Mouse (Mus musculus) liver, embryonic 16.5 days (tissue): ENCODE data around the gene Dnajc30. TPM values are rescaled to one million over a fixed set of nuclear protein-coding genes. Genes with fewer than 3 reads are reported as not detected.

Source experiments
- ATAC-seq: fragments of 200-750 bp; cut with Nextera tagmentation; 2 replicates; pipeline ENCODE4 v1.8.0; 2017; ENCODE audit warnings: low read depth, mild to moderate bottlenecking, moderate number of reproducible peaks, moderate library complexity
- H3K27ac ChIP-seq: fragments of 300-500 bp; sonication (generic); 2 replicates; pipeline ENCODE4 v1.5.1; 2014; ENCODE audit warnings: mild to moderate bottlenecking, low read length
- H3K27me3 ChIP-seq: fragments of 300-500 bp; sonication (generic); 2 replicates; pipeline ENCODE4 v1.6.1; 2014; ENCODE audit warnings: low read depth, low read length, mixed read lengths; ENCODE audit not compliant: control insufficient read depth, insufficient read depth
- H3K36me3 ChIP-seq: fragments of 300-500 bp; sonication (generic); 2 replicates; pipeline ENCODE4 v1.6.1; 2014; ENCODE audit warnings: mild to moderate bottlenecking; ENCODE audit not compliant: control insufficient read depth, insufficient read depth
- H3K4me1 ChIP-seq: fragments of 300-500 bp; sonication (generic); 2 replicates; pipeline ENCODE4 v1.6.1; 2014; ENCODE audit warnings: low read depth, low read length, mixed read lengths; ENCODE audit not compliant: control insufficient read depth
- H3K4me2 ChIP-seq: fragments of 300-500 bp; sonication (generic); 2 replicates; pipeline ENCODE4 v1.6.1; 2014; ENCODE audit warnings: low read depth, low read length, mixed read lengths
- H3K4me3 ChIP-seq: fragments of 300-500 bp; sonication (generic); 2 replicates; pipeline ENCODE4 v1.5.1; 2014; ENCODE audit warnings: low read depth, mild to moderate bottlenecking, low read length
- H3K9ac ChIP-seq: fragments of 300-500 bp; sonication (generic); 2 replicates; pipeline ENCODE4 v1.6.1; 2014; ENCODE audit warnings: low read depth, low read length
- H3K9me3 ChIP-seq: fragments of 300-500 bp; sonication (generic); replicated peaks from 2 replicates; pipeline ENCODE4 v1.6.1; 2016; ENCODE audit warnings: low read length; ENCODE audit not compliant: control insufficient read depth
- WGBS: fragments of 180-500 bp; shearing (Covaris S2); extraction: QIAGEN DNeasy Blood & Tissue Kit; methylation state at CpG from one replicate; pipeline ENCODE4 v1.1.7; 2014; ENCODE audit not compliant: insufficient replicate concordance; 5-methylcytosine and 5-hydroxymethylcytosine counted together
- polyA plus RNA-seq: library from polyadenylated mRNA; unstranded; fragments of >200 nt; fragmentation: Nextera tagmentation; extraction: Ambion mirVana; gene quantifications from 2 replicates; pipeline ENCODE4 v1.2.1, GENCODE M21; 2015

The Dnajc30 gene
- polyA plus RNA-seq, result 14.0 and 15.2 TPM in 2 replicates

DNA sequence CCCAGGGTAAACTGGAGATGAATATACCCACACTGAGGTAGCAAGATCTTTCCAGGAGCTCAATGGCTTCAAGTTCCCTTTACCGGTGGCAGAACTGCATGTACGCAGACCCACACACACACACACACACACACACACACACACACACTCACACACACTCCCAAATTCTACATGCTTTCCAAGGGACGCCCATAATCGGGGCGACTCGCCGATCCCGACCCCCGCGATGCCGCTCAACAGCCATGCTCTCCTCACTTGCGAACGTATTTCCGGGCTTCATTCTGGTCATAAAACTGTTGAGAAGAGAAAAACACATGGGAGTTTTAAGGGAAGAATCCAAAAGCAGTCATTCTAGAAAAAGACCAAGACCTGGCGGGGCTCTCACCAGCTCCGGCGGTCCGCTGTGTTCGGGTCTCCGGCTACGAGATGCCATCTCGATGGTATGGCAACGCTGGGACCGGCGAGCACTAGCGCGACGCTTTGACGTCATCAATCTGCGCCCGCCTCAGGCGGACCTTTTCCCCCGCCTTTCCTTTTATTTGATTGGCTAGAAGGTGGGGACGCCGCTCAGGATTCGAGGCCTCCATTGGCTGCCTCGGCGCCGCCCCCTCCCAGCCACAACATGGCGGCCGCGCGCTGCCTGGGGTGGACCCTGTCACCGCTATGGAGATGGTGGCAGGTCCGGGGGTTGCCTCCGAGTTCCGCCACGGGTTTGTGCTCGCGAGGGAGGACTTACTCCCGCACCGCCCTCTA, at the start of gene Dnajc30:
Dnajc30 (plus strand) TSS at position 574 of the 753 bp plus-strand sequence.
- peak; percentile 98 for ATAC-seq
- Histone ChIP-seq H3K9me3 (no peaks in the 10 kb centered on the region), H3K4me1 (peaks cover 15% of the 10 kb centered on the region)

DNA sequence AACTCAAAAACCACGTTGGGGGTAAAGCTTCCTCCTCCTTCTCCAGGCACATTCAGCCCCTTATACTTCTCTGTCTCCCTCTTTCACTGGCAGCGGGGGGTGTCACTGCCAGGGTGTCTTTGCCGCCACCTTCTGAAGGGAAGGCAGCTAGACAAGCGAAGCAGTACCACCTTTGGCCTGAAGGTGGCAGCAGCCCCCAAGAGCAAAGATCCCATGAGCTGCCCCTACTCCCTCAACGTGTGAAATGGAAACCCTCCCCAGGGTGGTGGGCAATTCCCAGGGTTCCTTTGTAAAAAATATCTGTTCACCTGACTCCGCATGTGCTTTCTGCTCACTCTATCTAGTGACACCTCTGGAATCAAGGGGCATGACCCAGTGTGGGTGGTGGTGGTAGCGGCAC, 48.5 kb upstream of the Dnajc30 start:
- Histone ChIP-seq H3K36me3 (no peaks in the 10 kb centered on the region), H3K9me3 (no peaks in the 10 kb centered on the region), H3K27ac (no peak overlapping the region), H3K4me1 (peaks cover 16% of the 10 kb centered on the region), H3K9ac (no peak overlapping the region), H3K4me2 (no peak overlapping the region), H3K4me3 (no peak overlapping the region), H3K27me3 (no peaks in the 10 kb centered on the region)
- WGBS, result 15% methylated on average over 7 of the region's 7 CpGs
- no peak; the same call in 1 of the 2 replicates for ATAC-seq

More for the DNA sequence above, at the start of gene Dnajc30:
- under 1% methylated on average over 52 of the region's 52 CpGs for WGBS
- peak within 1 kb of the TSS; percentile 80 for H3K4me3 ChIP-seq
- peak within 1 kb of the TSS; percentile 89 for H3K9ac ChIP-seq
- no peaks in the 10 kb centered on the region for H3K27me3 ChIP-seq
- H3K36me3 ChIP-seq, result peaks cover 14% of the 10 kb centered on the region
- H3K4me2 ChIP-seq, result peak within 1 kb of the TSS; percentile 98
- H3K27ac ChIP-seq, result peak within 1 kb of the TSS; percentile 52

DNA sequence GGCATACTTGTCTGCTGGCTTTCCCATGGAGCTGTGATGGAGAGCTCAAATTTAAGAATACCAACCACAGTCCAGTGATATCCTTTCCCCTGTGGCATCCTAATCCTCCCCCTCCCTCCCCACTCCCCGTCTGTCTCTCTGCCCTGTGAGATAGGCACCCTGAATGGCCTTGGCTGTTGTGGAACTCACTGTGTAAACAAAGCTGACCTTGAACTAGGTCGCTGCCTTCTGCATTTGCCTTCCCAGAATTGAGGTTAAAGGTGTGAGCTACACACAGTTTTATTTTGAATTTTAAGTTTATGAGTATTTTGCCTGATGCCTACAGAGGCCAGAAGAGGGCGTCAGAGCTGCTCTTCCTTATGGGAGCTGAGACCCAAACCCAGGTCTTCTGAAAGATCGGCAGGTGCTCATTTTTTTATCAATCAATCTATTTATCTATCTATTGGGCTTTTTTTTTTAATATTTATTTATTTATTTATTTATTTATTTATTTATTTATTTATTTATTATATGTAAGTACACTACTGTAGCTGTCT, 47.7 kb upstream of the Dnajc30 start:
- H3K4me3 ChIP-seq, result no peak overlapping the region
- H3K27ac ChIP-seq, result no peak overlapping the region
- WGBS, result 39% methylated on average over 4 of the region's 4 CpGs
- H3K4me2 ChIP-seq, result no peak overlapping the region
- no peaks in the 10 kb centered on the region for H3K27me3 ChIP-seq
- no peak for ATAC-seq
- no peak overlapping the region for H3K9ac ChIP-seq
- no peaks in the 10 kb centered on the region for H3K9me3 ChIP-seq
- H3K36me3 ChIP-seq, result no peaks in the 10 kb centered on the region
- peaks cover 11% of the 10 kb centered on the region for H3K4me1 ChIP-seq

DNA sequence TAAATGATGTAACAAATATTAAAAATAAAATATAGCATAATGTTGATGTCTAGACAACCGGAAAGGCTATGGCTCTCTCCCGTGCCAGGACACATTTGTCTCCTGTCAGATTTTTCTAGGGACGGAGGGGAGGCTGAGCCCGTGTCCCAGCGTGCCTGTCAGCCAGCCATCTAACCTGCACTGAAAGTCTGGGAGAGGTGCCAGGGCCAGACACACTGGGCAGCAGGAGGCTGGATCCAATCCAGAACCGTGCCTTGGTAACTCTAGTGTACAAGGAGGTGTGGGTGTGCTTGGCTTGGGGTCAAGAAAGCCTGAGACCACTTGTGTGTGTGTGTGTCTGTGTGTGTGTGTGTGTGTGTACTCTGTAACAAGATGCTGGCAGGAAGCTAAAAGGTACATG, 42.2 kb upstream of the Dnajc30 start:
- no peak overlapping the region for H3K27ac ChIP-seq
- WGBS, result 77% methylated on average over 6 of the region's 6 CpGs
- peaks cover 12% of the 10 kb centered on the region for H3K4me1 ChIP-seq
- no peaks in the 10 kb centered on the region for H3K36me3 ChIP-seq
- ATAC-seq, result no peak
- H3K9ac ChIP-seq, result no peak overlapping the region
- no peak overlapping the region for H3K4me2 ChIP-seq
- H3K27me3 ChIP-seq, result peaks cover 26% of the 10 kb centered on the region
- no peak overlapping the region for H3K4me3 ChIP-seq
- no peaks in the 10 kb centered on the region for H3K9me3 ChIP-seq

DNA sequence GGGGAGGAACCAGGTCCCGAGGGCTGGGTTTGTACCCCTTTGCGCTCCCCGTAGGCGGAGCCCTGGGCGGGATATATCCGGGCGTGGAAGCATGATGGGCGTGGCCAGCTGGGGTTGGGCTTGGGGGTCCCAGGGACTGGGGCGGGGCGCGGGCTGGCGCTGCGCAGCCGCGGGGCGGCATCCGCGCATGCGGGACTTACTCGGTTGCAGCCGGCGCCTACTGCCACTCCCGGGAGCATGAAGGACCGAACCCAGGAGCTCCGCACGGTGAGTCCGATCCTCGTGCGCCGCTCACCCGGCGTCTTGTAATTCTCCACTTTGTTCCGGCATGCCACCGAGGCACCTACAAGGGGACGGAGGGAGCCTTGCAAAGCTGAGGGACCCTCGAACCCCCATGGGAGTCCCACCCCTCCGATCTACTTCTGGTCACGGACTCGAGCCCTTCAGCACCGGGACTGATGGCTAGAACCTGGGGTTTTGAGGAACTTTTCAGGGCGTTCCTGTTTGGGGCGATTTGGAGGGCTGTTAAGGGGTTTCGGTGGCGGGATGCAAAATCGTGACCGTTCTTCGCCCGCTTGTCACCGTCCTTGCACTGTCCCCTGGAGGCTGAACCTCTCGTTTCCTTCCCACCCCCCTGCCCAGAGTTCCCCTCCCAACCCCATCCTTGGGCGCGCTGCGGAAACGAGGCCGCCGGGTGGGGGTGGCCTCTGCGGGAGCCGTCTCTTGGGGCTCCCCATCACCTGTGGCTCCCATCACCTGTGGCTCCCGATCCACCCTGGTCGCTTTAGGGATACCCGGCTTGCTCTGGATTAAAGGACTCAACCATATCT, 40.4 kb upstream of the Dnajc30 start, which contains the start of gene Stx1a:
Stx1a (plus strand) TSS at position 139 of the 830 bp plus-strand sequence.
- H3K4me3 ChIP-seq, result peak within 1 kb of the TSS; percentile 60
- H3K36me3 ChIP-seq, result no peaks in the 10 kb centered on the region
- H3K27ac ChIP-seq, result no peak within 1 kb of the TSS
- peak within 1 kb of the TSS; percentile 91 for H3K4me2 ChIP-seq
- H3K27me3 ChIP-seq, result peaks cover 26% of the 10 kb centered on the region
- peaks cover 12% of the 10 kb centered on the region for H3K4me1 ChIP-seq
- no peaks in the 10 kb centered on the region for H3K9me3 ChIP-seq
- WGBS, result under 1% methylated on average over 61 of the region's 61 CpGs
- peak; percentile 81 for ATAC-seq
- H3K9ac ChIP-seq, result peak within 1 kb of the TSS; percentile 51; the same call in 1 of the 2 replicates

DNA sequence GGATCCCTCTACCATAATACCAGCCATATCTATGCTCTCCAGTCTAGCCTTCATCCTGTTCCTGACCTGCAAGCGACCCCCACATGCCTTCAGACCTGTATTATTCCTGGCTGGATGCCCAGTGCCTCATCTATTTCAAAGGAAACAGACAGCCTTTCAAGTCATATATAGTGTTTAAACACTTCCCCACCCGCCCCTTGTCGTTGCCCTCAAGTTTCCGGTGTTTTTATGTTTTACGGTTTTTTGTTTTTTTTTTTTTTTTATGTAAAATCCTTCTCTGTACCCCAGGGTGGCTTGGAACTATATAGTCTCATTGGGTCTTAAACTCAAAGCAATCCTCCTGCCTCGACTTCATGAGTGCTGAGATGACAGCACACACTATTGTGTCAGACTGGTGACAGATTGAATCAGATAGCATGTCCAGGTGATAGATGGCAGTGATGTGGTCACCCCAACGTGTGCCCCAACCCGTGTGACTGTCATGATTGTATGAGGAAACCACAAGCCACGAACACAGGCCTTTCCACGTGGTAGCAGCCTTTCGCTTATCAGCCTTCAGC, 39.3 kb upstream of the Dnajc30 start:
- H3K27me3 ChIP-seq, result peaks cover 26% of the 10 kb centered on the region
- no peak overlapping the region for H3K27ac ChIP-seq
- H3K4me1 ChIP-seq, result peaks cover 12% of the 10 kb centered on the region
- WGBS, result 13% methylated on average over 11 of the region's 11 CpGs
- ATAC-seq, result no peak
- H3K4me2 ChIP-seq, result no peak overlapping the region
- no peak overlapping the region for H3K4me3 ChIP-seq
- no peaks in the 10 kb centered on the region for H3K36me3 ChIP-seq
- H3K9ac ChIP-seq, result no peak overlapping the region
- no peaks in the 10 kb centered on the region for H3K9me3 ChIP-seq

DNA sequence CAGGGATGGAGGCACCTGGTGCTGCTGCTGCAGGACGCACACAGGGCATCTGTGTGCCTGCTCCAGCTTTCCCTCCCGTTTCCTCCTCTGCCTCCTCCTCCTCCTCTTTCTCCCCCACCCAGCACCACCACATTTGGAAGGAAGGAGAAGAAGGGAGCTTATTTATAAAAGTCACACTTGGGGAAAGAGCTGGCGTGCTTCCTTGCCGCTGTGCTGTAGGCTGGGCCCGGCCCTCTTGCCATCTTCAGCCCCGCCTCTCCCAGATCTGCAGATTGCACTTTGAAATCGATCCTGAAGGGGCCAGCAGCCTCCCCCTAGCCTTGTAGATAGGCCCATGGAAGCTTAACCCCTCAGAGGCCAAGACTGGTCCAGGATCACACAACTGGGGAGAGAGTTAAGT, 38.1 kb upstream of the Dnajc30 start:
- no peak overlapping the region for H3K4me2 ChIP-seq
- 15% methylated on average over 7 of the region's 7 CpGs for WGBS
- H3K27ac ChIP-seq, result no peak overlapping the region
- peaks cover 26% of the 10 kb centered on the region for H3K27me3 ChIP-seq
- no peak overlapping the region for H3K4me3 ChIP-seq
- H3K36me3 ChIP-seq, result no peaks in the 10 kb centered on the region
- no peaks in the 10 kb centered on the region for H3K9me3 ChIP-seq
- H3K4me1 ChIP-seq, result peaks cover 12% of the 10 kb centered on the region
- H3K9ac ChIP-seq, result no peak overlapping the region
- ATAC-seq, result no peak

DNA sequence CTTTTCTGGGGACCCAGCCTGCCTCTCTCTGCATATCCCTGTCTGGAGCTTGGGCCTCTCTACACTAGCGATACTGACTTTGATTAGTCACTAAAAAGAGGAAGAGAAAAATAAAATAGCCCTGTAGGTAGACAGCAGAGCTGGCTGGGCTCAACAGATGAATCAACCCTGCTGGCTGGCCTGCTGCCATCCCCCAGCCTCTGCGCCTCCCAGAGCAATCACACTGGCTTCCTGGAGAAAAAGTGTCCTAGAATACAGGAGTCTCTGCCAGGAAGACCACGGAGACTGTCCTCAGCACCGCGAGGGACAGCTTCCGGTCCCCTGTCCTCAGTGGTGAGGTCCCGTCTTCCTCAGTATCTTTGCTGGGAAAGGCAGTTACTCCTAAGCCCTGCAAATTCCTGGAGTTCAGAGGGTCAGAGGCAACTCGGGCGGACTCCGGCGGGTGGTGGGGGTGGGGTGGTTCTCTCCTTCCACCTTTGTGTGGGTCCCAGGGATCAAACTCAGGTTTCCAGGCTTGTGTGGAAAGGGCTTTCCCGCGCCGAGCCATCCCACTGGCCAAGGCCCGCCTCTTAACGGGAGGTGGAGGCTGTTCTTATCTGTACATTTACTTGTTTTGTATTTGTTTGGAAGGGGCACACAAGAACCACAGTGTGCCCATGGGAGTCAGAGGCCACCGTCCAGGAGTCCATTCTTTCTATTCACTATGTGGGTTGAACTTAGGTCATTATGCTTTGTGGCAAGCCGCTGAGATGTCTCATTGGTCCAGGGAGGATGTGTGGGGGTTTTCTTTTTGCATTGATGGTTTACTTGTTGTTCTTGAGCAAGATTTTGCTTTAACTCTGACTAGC, 34.8 kb upstream of the Dnajc30 start:
- H3K27ac ChIP-seq, result peak overlapping the region; percentile 35
- peaks cover 4% of the 10 kb centered on the region for H3K4me1 ChIP-seq
- peak overlapping the region; percentile 39 for H3K4me2 ChIP-seq
- peak; percentile 36; the same call in 1 of the 2 replicates for ATAC-seq
- no peak overlapping the region for H3K4me3 ChIP-seq
- H3K36me3 ChIP-seq, result no peaks in the 10 kb centered on the region
- no peak overlapping the region for H3K9ac ChIP-seq
- 34% methylated on average over 18 of the region's 18 CpGs for WGBS
- H3K9me3 ChIP-seq, result no peaks in the 10 kb centered on the region
- peaks cover 18% of the 10 kb centered on the region for H3K27me3 ChIP-seq
